Mouse (Mus musculus) liver, embryonic 13.5 days (tissue): ENCODE measurements around the gene 1700061G19Rik. TPM values are rescaled to one million over a fixed set of nuclear protein-coding genes. Genes with fewer than 3 reads are reported as not detected.
A peak's percentile ranks its signal among the peaks of the same experiment; 100 is the strongest.
"Not testable (repeated sequence)": the region's sequence is repeated elsewhere in the genome, so short reads cannot be mapped to it uniquely, and the experiment has no call there.

Experiments
- ATAC-seq: fragments of 200-750 bp; cut with Nextera tagmentation; 2 replicates; pipeline ENCODE4 v1.8.0; 2017; ENCODE audit warnings: low read depth, mild to moderate bottlenecking, moderate number of reproducible peaks, moderate library complexity
- DNase-seq: peaks from one replicate; pipeline ENCODE4 v3.0.0; 2022
- H3K27ac ChIP-seq: fragments of 300-500 bp; sonication (generic); 2 replicates; pipeline ENCODE4 v1.5.1; 2015; ENCODE audit warnings: moderate library complexity, mild to moderate bottlenecking, inconsistent platforms
- H3K27me3 ChIP-seq: fragments of 300-500 bp; sonication (generic); 2 replicates; pipeline ENCODE4 v1.6.1; 2015; ENCODE audit warnings: mild to moderate bottlenecking, inconsistent platforms
- H3K36me3 ChIP-seq: fragments of 300-500 bp; sonication (generic); 2 replicates; pipeline ENCODE4 v1.6.1; 2015; ENCODE audit warnings: mild to moderate bottlenecking, inconsistent platforms
- H3K4me1 ChIP-seq: fragments of 300-500 bp; sonication (generic); replicated peaks from 2 replicates; pipeline ENCODE4 v1.6.1; 2015; ENCODE audit warnings: inconsistent platforms
- H3K4me2 ChIP-seq: fragments of 300-500 bp; sonication (generic); 2 replicates; pipeline ENCODE4 v1.6.1; 2015; ENCODE audit warnings: inconsistent platforms, mild to moderate bottlenecking, moderate library complexity
- H3K4me3 ChIP-seq: fragments of 300-500 bp; sonication (generic); replicated peaks from 2 replicates; pipeline ENCODE4 v1.5.1; 2015; ENCODE audit warnings: mild to moderate bottlenecking, inconsistent platforms
- H3K9ac ChIP-seq: fragments of 300-500 bp; sonication (generic); 2 replicates; pipeline ENCODE4 v1.6.1; 2015; ENCODE audit warnings: mild to moderate bottlenecking, inconsistent platforms
- H3K9me3 ChIP-seq: fragments of 300-500 bp; sonication (generic); replicated peaks from 2 replicates; pipeline ENCODE4 v1.6.1; 2016; ENCODE audit warnings: inconsistent platforms
- WGBS: fragments of 180-500 bp; shearing (Covaris S2); methylation state at CpG from one replicate; pipeline ENCODE4 v1.1.7; 2015; ENCODE audit not compliant: insufficient replicate concordance; 5-methylcytosine and 5-hydroxymethylcytosine counted together
- polyA plus RNA-seq: library from polyadenylated mRNA; unstranded; fragments of >200 nt; fragmentation: Nextera tagmentation; extraction: Ambion mirVana; gene quantifications from 2 replicates; pipeline ENCODE4 v1.2.1, GENCODE M21; 2015

1700061G19Rik gene
- polyA plus RNA-seq, 1 experiment from 2014 or later, result 0.03 TPM

DNA sequence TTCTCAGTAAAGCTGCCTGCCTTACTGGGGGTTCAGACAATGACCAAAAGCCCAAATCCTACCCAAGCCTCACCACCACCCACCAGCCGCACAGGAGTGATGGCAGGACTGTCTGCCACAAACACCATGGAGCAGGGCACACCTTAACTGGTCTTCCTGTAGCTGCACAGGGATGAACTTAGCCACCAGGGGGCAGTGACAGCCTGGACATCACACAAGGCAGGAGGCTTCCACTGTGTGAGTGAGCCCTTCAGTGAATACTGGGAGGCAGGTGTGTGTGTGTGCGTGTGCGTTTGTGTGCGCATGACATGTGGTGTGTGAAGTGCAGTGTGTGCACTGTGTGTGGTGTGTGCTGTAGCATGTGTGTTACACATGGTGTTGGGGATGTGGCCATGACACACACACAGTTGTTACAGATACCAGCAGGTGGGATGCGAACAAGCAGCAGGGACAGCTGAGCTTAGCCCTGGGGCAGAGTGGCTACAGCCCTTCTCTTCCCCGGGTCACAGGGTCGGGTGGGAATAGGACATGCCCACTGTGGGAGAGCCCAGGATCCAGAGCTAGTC lies 22.4 kb downstream of the 1700061G19Rik start:
- no peaks in the 10 kb centered on the region for H3K9me3 ChIP-seq
- no peak overlapping the region for H3K27ac ChIP-seq
- H3K9ac ChIP-seq, result no peak overlapping the region
- peaks cover 98% of the 10 kb centered on the region for H3K36me3 ChIP-seq
- DNase-seq (peak; percentile 63), ATAC-seq (peak; percentile 72)
- WGBS, result 68% methylated on average over 7 of the region's 7 CpGs
- no peak overlapping the region for H3K4me3 ChIP-seq
- H3K4me1 ChIP-seq, result no peaks in the 10 kb centered on the region
- H3K4me2 ChIP-seq, result no peak overlapping the region
- no peaks in the 10 kb centered on the region for H3K27me3 ChIP-seq

DNA sequence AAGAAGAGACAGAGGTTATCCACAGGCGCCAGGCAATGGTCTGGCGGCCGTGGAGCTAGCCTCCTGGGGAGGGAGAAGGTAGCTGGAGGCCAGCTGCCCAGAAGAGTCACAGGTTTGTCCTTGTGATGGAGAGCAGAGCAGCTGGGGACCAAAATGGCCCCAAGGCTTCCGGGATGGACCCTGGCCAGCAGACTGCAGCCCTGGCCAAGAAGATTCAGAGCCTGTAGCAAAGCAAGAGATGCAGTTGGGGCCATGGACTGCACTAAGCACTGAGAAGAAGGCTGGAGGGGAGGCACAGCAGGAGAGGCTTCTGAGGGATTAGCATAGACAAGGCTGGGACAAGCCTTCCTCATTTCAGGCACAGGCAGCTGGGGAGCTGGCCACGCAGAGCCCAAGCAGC lies 27.4 kb downstream of the 1700061G19Rik start:
- Histone ChIP-seq H3K4me1 (peaks cover 20% of the 10 kb centered on the region), H3K27ac (no peak overlapping the region), H3K4me3 (no peak overlapping the region), H3K4me2 (no peak overlapping the region), H3K9me3 (no peaks in the 10 kb centered on the region), H3K36me3 (peaks cover 96% of the 10 kb centered on the region), H3K9ac (no peak overlapping the region), H3K27me3 (no peaks in the 10 kb centered on the region)
- no peak for ATAC-seq
- no peak for DNase-seq
- whole genome bisulfite sequencing, result 84% methylated on average over 5 of the region's 5 CpGs

DNA sequence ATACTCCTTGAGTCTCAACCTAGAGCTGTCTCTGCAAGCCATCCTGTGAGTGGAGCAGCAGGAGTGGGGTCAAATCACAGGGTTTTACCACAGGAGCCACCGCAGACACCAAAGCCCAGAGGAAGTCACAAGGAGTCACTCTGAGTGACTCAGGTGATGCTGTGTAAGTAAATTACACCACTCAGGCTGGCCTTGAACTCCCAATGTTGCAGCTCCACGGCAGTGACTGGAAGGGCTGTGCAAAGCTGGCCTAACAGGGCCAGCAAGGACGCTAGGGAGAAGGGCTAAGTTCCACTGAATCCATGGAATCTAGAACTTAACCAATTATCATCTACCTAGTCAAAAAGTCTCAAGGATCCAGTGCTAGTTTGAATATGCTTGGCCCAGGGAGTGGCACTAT lies 30.9 kb downstream of the 1700061G19Rik start:
- Histone ChIP-seq H3K27ac (no peak overlapping the region), H3K4me2 (no peak overlapping the region), H3K9me3 (no peaks in the 10 kb centered on the region), H3K4me3 (no peak overlapping the region), H3K36me3 (peaks cover 88% of the 10 kb centered on the region), H3K9ac (no peak overlapping the region), H3K4me1 (peaks cover 28% of the 10 kb centered on the region), H3K27me3 (no peaks in the 10 kb centered on the region)
- ATAC-seq, result no peak
- DNase-seq, result no peak
- 78% methylated on average over 3 of the region's 3 CpGs for WGBS

DNA sequence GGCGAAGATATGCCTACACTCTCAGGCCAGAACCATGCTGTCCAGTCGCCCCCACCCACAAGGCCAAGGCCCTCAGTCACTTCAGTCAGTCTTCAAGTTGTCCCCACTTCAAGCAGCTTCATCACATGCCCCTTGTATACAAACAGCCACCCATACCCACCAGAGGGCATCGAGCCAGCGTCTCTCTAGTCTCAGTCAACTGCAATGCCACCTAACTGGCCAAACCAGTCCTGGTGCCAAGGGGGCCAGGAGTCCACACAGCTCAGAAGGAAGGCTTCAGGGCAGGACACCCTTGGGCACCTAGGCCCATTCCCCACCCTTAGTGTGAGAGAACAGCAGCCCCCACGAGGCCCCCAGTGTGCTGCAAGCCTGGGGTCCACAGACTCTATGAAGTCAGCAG lies 31.8 kb downstream of the 1700061G19Rik start:
- ATAC-seq, result no peak
- no peak for DNase-seq
- Histone ChIP-seq H3K4me3 (no peak overlapping the region), H3K4me2 (no peak overlapping the region), H3K27ac (no peak overlapping the region), H3K4me1 (peaks cover 28% of the 10 kb centered on the region), H3K9me3 (no peaks in the 10 kb centered on the region), H3K27me3 (no peaks in the 10 kb centered on the region), H3K9ac (no peak overlapping the region), H3K36me3 (peaks cover 85% of the 10 kb centered on the region)
- WGBS, result 76% methylated on average over 5 of the region's 5 CpGs

DNA sequence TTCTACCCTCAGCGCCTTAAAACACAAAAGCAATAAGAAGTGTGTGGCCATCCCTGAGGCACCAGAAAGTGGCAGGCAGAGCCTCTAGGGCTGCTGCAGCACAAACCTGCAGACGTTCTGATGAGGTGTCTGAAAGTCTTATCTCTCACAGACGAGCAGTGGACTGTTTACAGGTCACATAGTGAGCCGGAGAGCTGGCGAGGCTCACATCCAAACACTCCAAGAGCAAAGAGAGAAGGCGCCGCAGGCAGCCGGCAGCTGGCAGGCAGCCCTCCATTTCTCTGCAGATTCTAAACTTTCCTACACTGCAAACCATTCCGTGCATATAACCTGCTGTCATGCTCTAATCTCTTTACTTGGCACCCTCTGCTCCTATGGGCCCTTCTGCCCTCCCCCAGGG lies 32.6 kb downstream of the 1700061G19Rik start:
- Histone ChIP-seq H3K27me3 (no peaks in the 10 kb centered on the region), H3K36me3 (peaks cover 85% of the 10 kb centered on the region), H3K9ac (no peak overlapping the region), H3K4me2 (no peak overlapping the region), H3K9me3 (no peaks in the 10 kb centered on the region), H3K4me1 (peaks cover 30% of the 10 kb centered on the region), H3K27ac (no peak overlapping the region), H3K4me3 (no peak overlapping the region)
- WGBS, result 60% methylated on average over 9 of the region's 9 CpGs
- DNase-seq (no peak), ATAC-seq (no peak; the same call in 1 of the 2 replicates)

- ATAC-seq, H3K27ac ChIP-seq, H3K4me3 ChIP-seq, H3K4me2 ChIP-seq, DNase-seq, H3K27me3 ChIP-seq, H3K9ac ChIP-seq, H3K9me3 ChIP-seq: not testable (repeated sequence)
- Histone ChIP-seq H3K4me1 (peaks cover 40% of the 10 kb centered on the region), H3K36me3 (peaks cover 84% of the 10 kb centered on the region)
- 76% methylated on average over 2 of the region's 2 CpGs for WGBS
Measured at GRCm38 (mm10) chr17:56909764-56910163, 34.5 kb downstream of the 1700061G19Rik start.

DNA sequence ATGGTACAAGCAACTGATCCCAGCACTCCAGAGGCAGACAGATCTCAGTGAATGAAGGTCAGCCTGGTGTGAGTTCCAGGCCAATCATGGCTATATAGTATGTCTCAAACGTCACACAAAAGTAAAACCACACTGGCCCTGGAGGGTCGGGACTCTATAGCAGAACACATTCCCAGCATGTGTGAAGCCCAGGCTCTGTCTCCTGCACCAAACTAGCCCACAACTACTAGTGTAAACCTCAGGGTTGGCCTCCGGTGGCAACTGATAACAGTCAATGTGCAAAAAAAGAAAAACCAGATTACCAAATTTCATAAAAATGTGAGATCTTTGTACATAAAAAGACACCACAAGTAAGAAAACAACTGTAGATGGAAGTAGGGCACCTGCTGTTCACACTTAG lies 37.7 kb downstream of the 1700061G19Rik start:
- H3K9ac ChIP-seq, result no peak overlapping the region
- no peaks in the 10 kb centered on the region for H3K27me3 ChIP-seq
- H3K4me3 ChIP-seq, result no peak overlapping the region
- 29% methylated on average over 3 of the region's 3 CpGs for WGBS
- no peaks in the 10 kb centered on the region for H3K9me3 ChIP-seq
- no peak overlapping the region for H3K4me2 ChIP-seq
- ATAC-seq (no peak), DNase-seq (no peak)
- peaks cover 80% of the 10 kb centered on the region for H3K36me3 ChIP-seq
- peaks cover 17% of the 10 kb centered on the region for H3K4me1 ChIP-seq
- H3K27ac ChIP-seq, result no peak overlapping the region

DNA sequence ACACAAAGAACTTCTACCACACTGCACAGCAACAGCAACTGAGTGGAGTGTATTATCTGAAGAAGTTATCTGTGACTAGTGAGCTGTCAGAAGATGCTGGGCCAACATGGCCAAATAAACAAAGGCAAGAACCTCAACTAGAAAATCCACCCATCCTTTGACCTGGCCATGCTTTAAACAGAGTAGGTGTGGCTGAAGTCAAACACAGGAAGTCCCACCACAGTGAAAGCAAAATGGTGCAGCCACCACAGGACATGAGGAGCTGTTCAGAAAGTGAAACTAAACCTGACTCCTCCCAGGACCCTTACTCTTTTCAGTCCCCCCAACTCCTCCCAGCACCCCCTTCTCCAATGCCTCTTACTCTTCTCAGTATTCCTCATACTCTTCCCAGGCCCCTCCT lies 38.2 kb downstream of the 1700061G19Rik start:
- Histone ChIP-seq H3K4me1 (peaks cover 13% of the 10 kb centered on the region), H3K27ac (no peak overlapping the region), H3K9ac (no peak overlapping the region), H3K4me3 (no peak overlapping the region), H3K27me3 (no peaks in the 10 kb centered on the region), H3K9me3 (no peaks in the 10 kb centered on the region), H3K4me2 (no peak overlapping the region), H3K36me3 (peaks cover 76% of the 10 kb centered on the region)
- ATAC-seq (no peak), DNase-seq (no peak)

- Histone ChIP-seq H3K36me3 (peaks cover 87% of the 10 kb centered on the region), H3K4me1 (peaks cover 12% of the 10 kb centered on the region), H3K4me3 (no peak overlapping the region), H3K4me2 (no peak overlapping the region), H3K9me3 (no peaks in the 10 kb centered on the region), H3K9ac (no peak overlapping the region), H3K27me3 (no peaks in the 10 kb centered on the region), H3K27ac (no peak overlapping the region)
- DNase-seq (no peak), ATAC-seq (no peak)
- 79% methylated on average over 2 of the region's 2 CpGs for WGBS
Measured at GRCm38 (mm10) chr17:56917166-56917565, 41.9 kb downstream of the 1700061G19Rik start.

DNA sequence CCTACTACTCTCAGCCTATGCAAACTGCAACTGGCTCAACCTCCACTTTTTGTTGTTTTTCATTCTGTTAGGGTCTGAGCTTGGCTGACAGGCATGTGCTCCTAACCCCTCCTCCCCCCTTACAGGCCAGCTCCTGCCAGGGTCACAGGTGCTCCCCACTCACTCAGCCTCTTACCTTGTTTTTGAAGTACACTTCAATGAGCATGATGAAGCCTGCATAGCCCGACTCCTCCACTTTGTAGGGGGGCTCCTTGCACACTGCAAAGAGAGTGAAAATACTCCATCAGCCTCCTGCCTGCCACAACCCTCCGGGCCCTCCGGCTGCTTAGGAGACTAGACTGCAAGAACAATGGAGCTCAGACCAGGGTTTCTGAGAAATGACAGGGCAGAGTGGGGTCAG lies 44.4 kb downstream of the 1700061G19Rik start:
- Histone ChIP-seq H3K4me1 (no peaks in the 10 kb centered on the region), H3K36me3 (peaks cover 76% of the 10 kb centered on the region), H3K4me3 (no peak overlapping the region), H3K4me2 (no peak overlapping the region), H3K27ac (no peak overlapping the region), H3K9ac (no peak overlapping the region), H3K27me3 (no peaks in the 10 kb centered on the region), H3K9me3 (no peaks in the 10 kb centered on the region)
- 77% methylated on average over 3 of the region's 3 CpGs for WGBS
- ATAC-seq (no peak), DNase-seq (no peak)

GRCm38 (mm10) chr17:56925998-56926397 lies 50.7 kb downstream of the 1700061G19Rik start:
- Histone ChIP-seq H3K27ac (no peak overlapping the region), H3K4me2 (no peak overlapping the region), H3K9me3 (no peaks in the 10 kb centered on the region), H3K4me3 (no peak overlapping the region), H3K4me1 (peaks cover 41% of the 10 kb centered on the region), H3K36me3 (peaks cover 41% of the 10 kb centered on the region), H3K9ac (no peak overlapping the region), H3K27me3 (no peaks in the 10 kb centered on the region)
- 70% methylated on average over 2 of the region's 2 CpGs for WGBS
- DNase-seq (no peak), ATAC-seq (no peak)

DNA sequence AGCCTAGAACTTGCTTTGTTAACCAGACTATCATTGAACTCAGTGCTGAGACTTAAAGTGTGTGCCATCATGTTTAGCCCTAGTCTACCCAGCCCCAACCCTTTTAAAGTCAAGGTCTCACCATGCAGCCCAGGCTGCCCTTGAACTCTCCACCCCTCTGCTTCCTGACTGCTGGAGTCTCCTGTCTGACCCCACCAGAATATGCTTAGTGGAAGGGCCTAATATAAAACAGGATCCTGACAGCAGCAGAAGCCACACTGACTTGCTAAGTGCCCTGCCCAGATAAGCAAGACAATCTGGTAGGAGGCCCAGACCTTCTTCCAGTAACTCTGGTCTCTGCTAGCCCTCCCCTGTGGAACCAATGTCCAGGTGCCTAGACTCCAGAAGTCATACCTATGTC lies 53.8 kb downstream of the 1700061G19Rik start:
- ATAC-seq, result no peak

More for the DNA sequence above, 53.8 kb downstream of the 1700061G19Rik start:
- Histone ChIP-seq H3K4me3 (no peak overlapping the region), H3K4me2 (no peak overlapping the region), H3K4me1 (peaks cover 64% of the 10 kb centered on the region), H3K36me3 (peaks cover 21% of the 10 kb centered on the region), H3K9me3 (no peaks in the 10 kb centered on the region), H3K27ac (no peak overlapping the region; the same call in 1 of the 2 replicates), H3K27me3 (no peaks in the 10 kb centered on the region), H3K9ac (no peak overlapping the region)
- no peak for DNase-seq
